Mouse (Mus musculus): ENCODE measurements around the gene Sept9. TPM values are rescaled to one million over a fixed set of nuclear protein-coding genes. Genes with fewer than 3 reads are reported as not detected.

The Sept9 gene
- polyA plus RNA-seq, 2 experiments: 78.7 to 125 TPM

- no peak overlapping the region for H3K27ac ChIP-seq (replicated peaks; ENCODE audit: low read depth, low read length)
- no peak overlapping the region for H3K4me3 ChIP-seq (replicated peaks; ENCODE audit: low read length)
- H3K4me1 ChIP-seq (ENCODE audit: control insufficient read depth, insufficient read depth, low read length): peaks cover 7% of the 10 kb centered on the region
- no peaks in the 10 kb centered on the region for H3K27me3 ChIP-seq (ENCODE audit: control insufficient read depth, insufficient read depth, low read length)
- no peak overlapping the region for H3K9ac ChIP-seq (ENCODE audit: low read depth, low read length, severe bottlenecking)
- H3K9me3 ChIP-seq (ENCODE audit: control insufficient read depth, low read length): peaks cover 16% of the 10 kb centered on the region
- no peak for DNase-seq (ENCODE audit: low spot score)
- H3K4me2 ChIP-seq (replicated peaks; ENCODE audit: low read depth, low read length, severe bottlenecking): no peak overlapping the region
- ATAC-seq (ENCODE audit: low FRiP score, low read depth): no peak
- 70% methylated on average over 3 of the region's 3 CpGs for WGBS
- no peaks in the 10 kb centered on the region for H3K36me3 ChIP-seq (ENCODE audit: control insufficient read depth, insufficient read depth, low read length)
- no peak for TF ChIP-seq POLR2A (IDR thresholded peaks at IDR 0.05; ENCODE audit: borderline replicate concordance, extremely low read depth, insufficient read depth, insufficient read length)
Measured at GRCm38 (mm10) chr11:117183299-117183698, 16.2 kb upstream of the Sept9 start.

- peaks cover 16% of the 10 kb centered on the region for H3K9me3 ChIP-seq (ENCODE audit: control insufficient read depth, low read length)
- 80% methylated on average over 5 of the region's 5 CpGs for WGBS
- H3K36me3 ChIP-seq (ENCODE audit: control insufficient read depth, insufficient read depth, low read length): no peaks in the 10 kb centered on the region
- H3K9ac ChIP-seq (ENCODE audit: low read depth, low read length, severe bottlenecking): no peak overlapping the region
- ATAC-seq (ENCODE audit: low FRiP score, low read depth) (no peak), DNase-seq (ENCODE audit: low spot score) (no peak)
- H3K4me1 ChIP-seq (ENCODE audit: control insufficient read depth, insufficient read depth, low read length): peaks cover 7% of the 10 kb centered on the region
- H3K4me2 ChIP-seq (replicated peaks; ENCODE audit: low read depth, low read length, severe bottlenecking): no peak overlapping the region
- no peak overlapping the region for H3K4me3 ChIP-seq (replicated peaks; ENCODE audit: low read length)
- H3K27me3 ChIP-seq (ENCODE audit: control insufficient read depth, insufficient read depth, low read length): no peaks in the 10 kb centered on the region
- no peak overlapping the region for H3K27ac ChIP-seq (replicated peaks; ENCODE audit: low read depth, low read length)
- no peak for TF ChIP-seq POLR2A (IDR thresholded peaks at IDR 0.05; ENCODE audit: borderline replicate concordance, extremely low read depth, insufficient read depth, insufficient read length)
Measured at GRCm38 (mm10) chr11:117183841-117184240, 15.6 kb upstream of the Sept9 start.

- WGBS: 25% methylated on average over 21 of the region's 21 CpGs
- DNase-seq (ENCODE audit: low spot score): no peak
- peak overlapping the region; percentile 63 for H3K27ac ChIP-seq (replicated peaks; ENCODE audit: low read depth, low read length)
- no peak overlapping the region for H3K4me3 ChIP-seq (replicated peaks; ENCODE audit: low read length)
- peaks cover 7% of the 10 kb centered on the region for H3K4me1 ChIP-seq (ENCODE audit: control insufficient read depth, insufficient read depth, low read length)
- peaks cover 12% of the 10 kb centered on the region for H3K9me3 ChIP-seq (ENCODE audit: control insufficient read depth, low read length)
- TF ChIP-seq POLR2A (IDR thresholded peaks at IDR 0.05; ENCODE audit: borderline replicate concordance, extremely low read depth, insufficient read depth, insufficient read length): no peak
- ATAC-seq (ENCODE audit: low FRiP score, low read depth): peak; percentile 53; the same call in 1 of the 2 replicates
- no peaks in the 10 kb centered on the region for H3K36me3 ChIP-seq (ENCODE audit: control insufficient read depth, insufficient read depth, low read length)
- no peak overlapping the region for H3K9ac ChIP-seq (ENCODE audit: low read depth, low read length, severe bottlenecking)
- H3K27me3 ChIP-seq (ENCODE audit: control insufficient read depth, insufficient read depth, low read length): no peaks in the 10 kb centered on the region
- peak overlapping the region; percentile 15 for H3K4me2 ChIP-seq (replicated peaks; ENCODE audit: low read depth, low read length, severe bottlenecking)
Measured at GRCm38 (mm10) chr11:117185076-117185933, 14.2 kb upstream of the Sept9 start.

GRCm38 (mm10) chr11:117191524-117191923 lies 7.9 kb upstream of the Sept9 start:
- DNase-seq (ENCODE audit: low spot score): no peak
- H3K4me3 ChIP-seq (replicated peaks; ENCODE audit: low read length): no peak overlapping the region
- TF ChIP-seq POLR2A (IDR thresholded peaks at IDR 0.05; ENCODE audit: borderline replicate concordance, extremely low read depth, insufficient read depth, insufficient read length): no peak
- WGBS: 57% methylated on average over 5 of the region's 5 CpGs
- ATAC-seq (ENCODE audit: low FRiP score, low read depth): no peak
- H3K27me3 ChIP-seq (ENCODE audit: control insufficient read depth, insufficient read depth, low read length): no peaks in the 10 kb centered on the region
- H3K36me3 ChIP-seq (ENCODE audit: control insufficient read depth, insufficient read depth, low read length): no peaks in the 10 kb centered on the region
- H3K4me1 ChIP-seq (ENCODE audit: control insufficient read depth, insufficient read depth, low read length): no peaks in the 10 kb centered on the region
- H3K4me2 ChIP-seq (replicated peaks; ENCODE audit: low read depth, low read length, severe bottlenecking): no peak overlapping the region
- no peak overlapping the region for H3K9ac ChIP-seq (ENCODE audit: low read depth, low read length, severe bottlenecking)
- no peaks in the 10 kb centered on the region for H3K9me3 ChIP-seq (ENCODE audit: control insufficient read depth, low read length)
- H3K27ac ChIP-seq (replicated peaks; ENCODE audit: low read depth, low read length): no peak overlapping the region

GRCm38 (mm10) chr11:117194475-117194937 lies 5.0 kb upstream of the Sept9 start:
- H3K27me3 ChIP-seq (ENCODE audit: control insufficient read depth, insufficient read depth, low read length): peaks cover 7% of the 10 kb centered on the region; the same call in 1 of the 2 replicates
- DNase-seq (ENCODE audit: low spot score) (no peak), ATAC-seq (ENCODE audit: low FRiP score, low read depth) (no peak)
- WGBS: 74% methylated on average over 11 of the region's 11 CpGs
- H3K4me3 ChIP-seq (replicated peaks; ENCODE audit: low read length): no peak overlapping the region
- no peak overlapping the region for H3K9ac ChIP-seq (ENCODE audit: low read depth, low read length, severe bottlenecking)
- no peak overlapping the region for H3K4me2 ChIP-seq (replicated peaks; ENCODE audit: low read depth, low read length, severe bottlenecking)
- H3K36me3 ChIP-seq (ENCODE audit: control insufficient read depth, insufficient read depth, low read length): no peaks in the 10 kb centered on the region
- H3K27ac ChIP-seq (replicated peaks; ENCODE audit: low read depth, low read length): no peak overlapping the region
- no peak for TF ChIP-seq POLR2A (IDR thresholded peaks at IDR 0.05; ENCODE audit: borderline replicate concordance, extremely low read depth, insufficient read depth, insufficient read length)
- H3K9me3 ChIP-seq (ENCODE audit: control insufficient read depth, low read length): no peaks in the 10 kb centered on the region
- peaks cover 5% of the 10 kb centered on the region for H3K4me1 ChIP-seq (ENCODE audit: control insufficient read depth, insufficient read depth, low read length)
